Mouse (Mus musculus) adrenal gland, postnatal 14 days (tissue): ENCODE measurements at regions not wholly inside any gene's neighbourhood (a gene's known extent, or its start where the extent isn't known, plus 50 kb on each side); places are given as distances from the start of the nearest gene placed in this dataset.

Experiments
- DNase-seq: peaks from one replicate; pipeline ENCODE4 v3.0.0; 2021; ENCODE audit warnings: mixed read lengths

DNA sequence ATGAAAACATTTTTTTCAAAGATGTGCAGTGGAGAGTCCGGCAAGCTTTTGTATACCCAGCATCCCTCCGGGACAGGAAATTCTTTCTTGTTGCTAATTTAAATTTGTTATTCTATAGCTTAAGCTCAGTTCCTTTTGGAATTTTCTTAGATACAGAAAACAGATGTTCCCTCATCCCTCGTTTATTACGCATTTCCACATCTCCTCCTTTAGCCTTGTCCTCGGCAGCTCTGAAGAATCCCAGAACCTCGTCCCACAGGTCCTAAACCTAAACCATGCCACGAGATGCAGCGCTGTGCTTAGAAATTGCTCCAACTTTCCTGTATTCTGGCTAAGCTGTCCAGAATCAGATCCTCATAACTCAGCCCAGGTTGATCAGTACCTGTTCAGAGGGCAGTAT, 332.0 kb downstream of the Adgrl2 start:
- no peak for DNase-seq

DNA sequence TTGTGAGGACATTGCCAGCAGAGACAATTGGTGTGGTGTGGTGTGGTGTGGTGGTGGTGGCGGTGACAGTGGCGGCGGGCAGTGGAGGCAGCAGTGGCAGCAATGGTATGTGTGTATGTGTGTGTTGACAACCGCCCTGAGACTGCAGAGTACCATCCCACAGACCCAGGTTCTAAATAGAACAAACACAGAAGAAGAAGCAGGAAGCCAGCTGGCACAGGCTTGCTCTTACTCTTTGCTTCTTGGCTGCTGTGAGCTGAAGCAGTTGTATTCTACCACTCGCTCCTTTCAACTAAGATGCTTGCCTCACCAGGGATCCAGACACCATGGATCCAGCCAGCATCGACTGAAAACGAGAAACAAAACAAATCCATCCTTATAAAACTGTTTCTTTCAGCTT, 334.2 kb downstream of the Adgrl2 start:
- no peak for DNase-seq

DNA sequence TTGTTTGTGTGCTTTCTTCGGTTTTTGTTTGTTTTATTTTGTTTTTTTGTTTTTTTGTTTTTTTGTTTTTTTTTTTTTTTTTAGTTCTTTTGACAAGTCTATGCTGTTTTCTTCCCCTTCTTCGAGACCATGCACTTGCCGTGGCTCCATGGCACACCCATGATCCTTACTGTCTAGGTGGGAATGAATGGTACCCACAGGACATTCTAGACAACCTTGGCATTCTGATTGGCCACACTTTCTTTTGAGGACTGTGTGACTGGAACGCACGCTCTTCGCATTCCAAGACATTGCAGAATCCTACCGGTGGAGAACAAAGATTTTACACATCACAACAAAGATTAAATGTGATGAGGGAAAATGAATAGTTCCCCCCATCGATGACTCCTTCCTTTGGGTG, 340.1 kb downstream of the Adgrl2 start:
- DNase-seq, result no peak

DNA sequence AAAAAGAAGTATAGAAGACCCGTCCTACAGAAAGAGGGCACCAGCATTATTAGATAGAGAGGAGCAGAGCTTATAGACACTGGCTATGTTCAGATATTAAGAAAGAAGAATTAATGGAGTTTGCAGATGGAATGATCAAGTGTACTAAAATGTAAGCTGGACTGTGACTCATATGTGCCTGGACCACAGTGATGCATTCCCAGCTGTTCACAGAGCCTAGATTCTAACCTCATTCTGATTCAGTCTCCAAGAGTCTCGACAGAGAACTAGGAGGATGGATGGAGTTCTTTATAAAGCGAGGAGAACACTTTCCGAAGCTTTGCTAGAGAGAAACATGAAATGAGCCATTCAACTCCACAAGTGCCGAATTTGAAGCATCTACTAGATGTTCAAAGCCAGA, 345.4 kb downstream of the Adgrl2 start:
- no peak for DNase-seq

DNA sequence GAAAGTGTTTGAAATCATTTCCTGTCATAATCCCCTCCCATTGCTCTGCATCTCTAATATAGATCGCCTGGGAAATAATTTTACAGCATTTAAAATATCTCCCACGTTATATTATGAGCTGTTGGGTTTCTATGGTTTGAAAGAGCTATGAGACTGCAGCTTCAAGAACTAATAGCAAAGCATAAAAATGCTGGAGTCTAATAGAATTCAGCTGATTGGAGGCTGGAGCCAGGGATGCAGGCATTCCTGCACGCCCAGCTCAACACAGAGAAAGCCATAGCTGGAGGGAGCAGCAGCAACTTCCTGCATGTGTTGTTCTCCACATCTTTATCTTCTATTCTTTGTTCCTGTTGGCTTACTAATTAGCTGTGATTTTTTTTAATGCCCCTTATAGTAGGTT, 348.8 kb downstream of the Adgrl2 start:
- no peak for DNase-seq

DNA sequence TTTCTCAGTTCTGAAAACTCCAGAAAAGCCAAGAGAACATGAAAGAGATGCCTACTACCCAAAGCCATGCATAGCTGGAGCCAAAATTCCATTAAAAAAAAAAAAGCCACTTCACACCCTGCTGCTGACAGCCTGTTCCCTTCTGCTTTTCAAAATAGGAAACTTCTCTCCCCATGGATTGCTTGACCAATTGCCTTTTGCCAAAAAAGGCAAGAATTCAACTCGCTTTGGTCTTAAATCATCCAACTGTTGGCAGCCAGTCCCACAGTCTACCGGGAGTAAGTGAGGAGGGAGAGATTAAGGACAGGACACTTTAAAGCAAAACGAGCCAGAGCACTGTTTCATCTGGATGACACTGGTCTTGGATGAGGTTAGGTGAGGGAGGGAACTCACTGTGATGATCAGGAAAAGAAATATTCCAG, 349.7 kb downstream of the Adgrl2 start:
- DNase-seq, result peak; percentile 65

DNA sequence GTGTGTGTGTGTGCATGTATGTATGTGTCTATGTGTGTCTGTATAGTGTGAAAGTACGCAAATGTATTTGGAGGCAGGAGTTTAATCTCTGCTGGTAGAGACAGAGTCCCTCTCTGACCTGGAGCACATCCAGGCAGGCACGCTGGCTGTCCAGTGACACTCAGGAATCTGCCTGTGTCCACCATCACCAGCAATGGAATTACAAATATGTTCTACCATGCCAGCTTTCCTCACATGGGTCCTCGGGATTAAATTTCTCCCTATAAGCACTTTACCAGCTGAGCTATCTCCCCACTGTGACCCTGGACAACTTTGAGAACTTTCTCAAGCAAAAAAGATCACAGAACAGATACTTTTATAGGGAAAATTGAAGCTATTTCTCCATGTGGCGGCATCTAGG, 355.3 kb downstream of the Adgrl2 start:
- DNase-seq, result no peak

DNA sequence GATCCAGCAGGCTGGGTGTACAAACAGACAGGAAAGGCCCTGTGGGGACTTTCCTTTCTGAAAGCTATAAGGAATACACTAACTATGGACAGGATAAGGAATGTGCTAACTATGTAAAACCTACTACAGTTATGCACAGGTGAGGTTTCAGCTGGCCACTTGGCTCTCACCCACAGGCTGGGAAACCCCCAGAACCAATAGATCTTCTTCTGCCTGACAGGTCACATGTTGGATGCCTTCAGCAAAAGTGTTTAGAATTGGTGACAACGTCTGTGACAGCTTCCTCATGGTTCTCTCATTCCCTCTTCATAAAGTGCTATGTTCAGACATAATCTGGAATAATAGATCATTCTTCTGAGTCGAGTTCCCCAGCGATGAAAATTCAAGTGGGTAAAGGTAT, 356.0 kb downstream of the Adgrl2 start:
- DNase-seq, result no peak

DNA sequence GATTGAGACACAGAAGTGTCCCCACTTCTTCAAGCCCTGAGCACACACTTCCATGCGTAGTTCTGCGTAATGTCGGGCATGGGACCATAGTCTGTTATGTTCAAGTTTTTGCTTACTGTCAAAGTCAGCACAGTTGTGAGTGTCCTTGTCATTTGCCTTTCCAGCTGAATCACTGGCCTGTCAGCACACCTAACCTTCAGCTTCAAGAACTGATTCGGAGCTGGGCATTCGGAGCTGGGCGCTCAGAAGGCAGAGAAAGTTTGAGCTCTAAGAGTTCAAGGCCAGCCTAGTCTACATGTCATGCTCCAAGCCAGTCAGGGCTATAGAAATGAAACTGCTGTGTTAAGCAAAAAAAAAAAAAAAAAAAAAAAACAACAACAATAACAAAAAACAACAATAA, 357.1 kb downstream of the Adgrl2 start:
- peak; percentile 55 for DNase-seq

DNA sequence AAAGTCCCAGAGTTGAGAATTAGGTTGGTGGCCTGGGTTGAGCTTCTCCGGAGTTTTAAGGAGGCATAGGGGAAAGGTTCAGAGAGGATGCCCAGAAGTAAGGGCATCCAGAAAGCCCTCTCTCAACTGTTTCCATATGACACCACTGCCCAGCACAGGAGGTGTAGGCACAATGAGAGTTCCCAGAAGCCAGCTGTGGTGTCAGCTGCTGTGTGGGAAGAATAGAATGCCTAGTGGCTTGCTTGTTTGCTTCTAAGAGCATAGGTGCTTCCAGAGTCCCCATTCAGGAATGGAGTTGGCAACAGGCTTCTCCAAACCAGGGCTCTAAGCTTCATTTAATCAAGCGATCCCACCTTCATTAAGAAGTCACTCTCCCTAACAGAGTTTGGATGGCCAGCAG, 357.9 kb downstream of the Adgrl2 start:
- DNase-seq, result no peak

DNA sequence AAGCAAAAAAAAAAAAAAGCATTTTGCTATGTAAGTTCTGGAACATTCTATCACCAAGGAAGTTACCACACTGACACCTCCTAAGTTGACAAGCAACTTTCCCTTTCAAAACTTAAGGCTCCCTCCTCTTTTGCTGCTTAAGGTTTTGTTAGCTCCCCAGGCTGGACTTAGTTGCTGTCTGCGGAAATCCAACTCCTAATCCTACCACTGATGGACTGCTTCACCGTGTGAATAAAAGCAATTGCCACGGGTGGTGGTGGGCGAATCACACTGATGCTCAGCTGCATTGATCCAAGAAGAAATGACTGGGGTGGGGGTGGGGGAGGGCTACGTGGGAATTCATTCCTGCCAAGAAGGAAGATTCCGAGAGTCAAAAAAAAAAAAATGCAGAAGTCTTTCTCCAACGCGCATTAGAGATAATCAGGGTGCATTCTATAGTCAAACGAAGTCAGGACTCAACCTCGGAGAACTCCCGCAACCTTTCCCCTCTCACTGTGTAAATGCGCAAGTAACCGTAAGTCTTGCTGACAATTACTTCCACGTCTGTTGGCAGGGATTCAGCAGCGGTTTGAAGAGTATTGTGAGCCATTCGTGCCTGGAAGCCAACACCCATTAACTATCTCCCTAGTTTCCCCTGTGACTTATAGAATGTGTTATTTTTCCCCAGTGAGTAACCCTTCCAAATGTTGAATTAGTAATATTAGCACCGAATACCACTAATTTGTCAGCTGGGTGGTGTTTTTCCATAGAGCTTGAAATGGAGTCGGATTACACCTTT, 358.8 kb downstream of the Adgrl2 start:
- DNase-seq, result no peak

DNA sequence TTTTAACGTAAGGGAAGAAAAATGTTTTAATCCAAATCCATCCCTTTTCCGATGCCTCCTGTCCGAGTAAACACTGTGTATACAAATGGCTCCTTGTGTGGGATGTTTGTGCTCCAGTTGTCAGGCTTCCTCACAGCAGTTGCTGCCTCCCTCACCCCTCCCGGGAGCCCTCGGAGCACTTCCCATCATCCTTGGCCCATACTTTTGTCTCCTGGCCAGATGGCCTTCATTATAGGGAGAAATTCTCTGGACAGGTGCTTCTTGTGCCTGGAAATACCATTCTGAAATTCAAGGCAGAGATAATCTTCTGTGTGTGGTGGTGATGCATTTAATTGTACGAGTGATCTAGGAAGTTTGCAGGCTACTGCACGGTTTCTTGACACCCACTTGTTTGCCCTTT, 359.5 kb downstream of the Adgrl2 start:
- no peak for DNase-seq

DNA sequence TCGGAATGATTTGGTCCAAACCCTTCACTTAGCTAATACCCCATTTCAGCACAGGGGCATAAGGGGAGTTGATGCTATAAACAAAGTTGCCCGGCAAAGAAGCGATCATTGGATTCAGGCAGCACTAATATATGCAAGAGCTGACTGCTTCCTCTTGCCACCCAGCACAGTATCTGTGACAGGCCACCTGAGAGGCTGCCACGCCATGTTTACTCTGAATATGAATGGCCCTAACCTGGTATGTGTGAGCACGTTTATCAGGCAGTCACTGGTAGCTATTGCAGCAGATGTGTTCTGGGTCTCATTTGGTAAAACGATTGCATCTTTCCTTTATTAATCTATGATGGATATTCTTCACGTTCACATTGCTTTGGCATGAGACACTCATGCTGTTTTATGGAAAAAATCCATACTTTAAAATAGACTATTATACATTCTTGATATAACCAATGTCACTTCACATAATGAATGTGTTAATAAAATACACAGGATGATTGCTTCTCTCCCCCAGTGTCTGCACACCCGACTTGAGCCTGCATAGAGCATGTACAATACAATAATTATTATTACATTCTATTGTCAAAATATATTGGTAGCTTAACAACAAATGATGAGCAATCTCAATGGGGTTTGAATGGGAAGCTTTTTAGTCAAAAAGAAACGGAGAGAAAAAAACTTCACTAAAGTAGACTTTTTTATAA, 375.2 kb downstream of the Adgrl2 start:
- DNase-seq, result no peak

DNA sequence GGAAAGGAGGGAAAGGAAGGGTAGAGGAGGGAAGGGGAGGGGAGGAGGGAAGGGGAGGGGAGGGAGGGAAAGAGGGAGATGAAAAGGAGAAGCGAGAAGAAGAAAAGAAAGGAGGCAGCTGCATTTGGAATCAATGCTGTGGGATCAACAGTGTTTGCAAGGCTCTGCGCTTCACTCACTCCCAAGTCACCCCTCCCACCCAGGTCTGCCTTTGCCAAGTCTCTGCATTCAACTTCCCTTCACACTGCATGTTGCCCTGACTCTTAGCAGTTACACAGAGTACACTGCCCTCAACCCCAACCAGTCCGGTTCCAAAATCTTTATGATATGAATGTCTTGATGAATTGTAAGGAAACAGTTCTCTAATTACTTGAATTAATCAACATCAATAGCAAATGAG, 376.9 kb downstream of the Adgrl2 start:
- DNase-seq, result no peak

DNA sequence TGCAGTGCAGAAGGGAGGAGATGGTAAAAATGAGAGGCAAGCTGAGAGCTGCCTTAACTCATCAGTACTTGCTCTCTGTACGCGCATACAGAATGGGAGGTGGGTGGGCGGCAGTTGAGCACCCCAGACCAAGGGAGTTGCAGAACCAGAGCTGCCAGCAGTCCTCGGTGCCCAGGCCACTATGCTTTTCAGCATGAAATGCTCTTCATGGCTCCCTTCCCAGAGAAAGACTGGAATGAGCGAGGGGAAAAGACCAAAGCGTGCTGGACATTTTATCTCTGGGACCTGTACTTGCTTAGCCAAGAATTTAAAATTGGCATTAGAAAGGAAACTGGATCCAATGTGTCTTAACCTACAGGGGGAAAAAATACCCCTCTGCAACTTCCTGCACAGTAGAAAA, 387.1 kb downstream of the Adgrl2 start:
- no peak for DNase-seq

DNA sequence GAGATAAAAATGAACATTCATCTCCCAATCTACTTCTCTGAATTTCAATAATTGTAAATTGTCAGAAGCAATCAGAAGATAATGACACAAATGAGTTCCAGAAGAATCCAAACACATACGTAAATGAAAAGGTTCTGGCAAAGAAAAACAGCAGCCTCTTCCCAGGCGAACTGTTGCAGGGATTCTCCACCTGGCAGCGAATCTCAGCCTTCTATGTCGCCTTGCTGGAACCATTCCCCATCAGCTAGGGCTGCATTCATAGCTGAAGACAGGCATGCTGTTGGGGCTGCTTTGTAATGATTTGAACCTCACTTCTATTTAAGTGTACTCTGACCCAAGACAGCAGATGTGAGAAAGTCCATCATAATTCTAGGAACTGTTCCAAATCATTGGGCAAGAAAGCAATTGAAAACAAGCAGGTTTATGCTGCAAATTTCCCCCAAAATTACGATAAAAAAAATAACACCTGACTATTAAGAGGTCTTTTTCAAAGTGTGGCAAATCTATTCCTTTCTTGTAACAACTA, 387.6 kb downstream of the Adgrl2 start:
- DNase-seq, result no peak

DNA sequence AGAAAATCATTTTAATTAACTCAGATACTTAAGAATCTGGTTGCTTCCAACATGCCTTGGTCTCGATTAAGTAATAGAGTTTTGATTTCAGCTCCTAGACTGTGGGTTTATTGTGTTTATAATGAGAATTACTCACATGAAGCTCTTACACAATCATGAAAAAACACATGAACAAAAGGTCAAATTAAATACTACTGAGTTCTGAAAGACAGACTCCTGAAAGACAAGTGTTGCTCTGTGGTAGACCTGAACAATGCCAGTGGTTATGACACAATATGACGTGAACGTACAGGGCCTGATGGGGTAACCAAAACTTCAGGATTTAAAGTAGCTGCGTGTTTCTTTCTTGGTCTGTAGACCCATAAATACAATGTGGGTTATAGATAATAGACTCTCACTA, 394.8 kb downstream of the Adgrl2 start:
- DNase-seq, result no peak

DNA sequence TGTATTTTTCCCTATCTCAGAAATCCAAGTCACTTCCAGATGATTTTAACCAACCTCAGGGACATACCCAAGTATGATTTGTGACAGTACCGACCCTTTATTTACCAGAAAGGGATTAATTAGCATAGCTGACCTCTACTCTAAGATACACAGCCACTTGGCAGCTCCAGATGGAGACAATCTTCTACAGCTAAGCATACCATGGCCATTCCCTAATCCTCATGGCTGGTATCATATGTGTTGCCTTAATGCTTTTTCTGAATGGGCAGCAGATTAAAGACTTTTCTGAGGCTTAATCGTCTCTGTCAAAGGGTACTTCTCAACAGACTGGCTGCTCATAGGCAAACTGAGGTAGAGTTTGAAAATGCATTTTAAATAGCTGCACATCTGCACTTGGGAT, 400.8 kb downstream of the Adgrl2 start:
- DNase-seq, result no peak

DNA sequence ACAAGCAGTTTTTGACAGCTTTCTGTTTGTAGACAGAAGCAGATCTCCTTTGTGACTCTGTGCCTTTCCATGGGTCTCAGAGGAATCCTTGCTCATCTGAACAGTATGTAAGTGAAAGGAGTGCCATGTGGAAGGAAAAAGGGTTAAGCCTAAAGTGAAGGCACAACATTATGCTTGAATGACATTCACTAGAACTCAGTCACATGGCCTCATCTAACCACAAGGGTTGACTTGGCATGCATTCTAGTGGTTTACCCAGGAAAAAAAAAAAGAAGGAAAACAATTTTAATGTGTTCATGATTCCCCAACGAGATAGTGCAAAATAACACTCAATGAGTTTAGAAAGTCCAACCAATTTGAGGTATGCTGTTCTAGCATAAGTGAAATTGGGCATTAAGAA, 414.6 kb downstream of the Adgrl2 start:
- no peak for DNase-seq

DNA sequence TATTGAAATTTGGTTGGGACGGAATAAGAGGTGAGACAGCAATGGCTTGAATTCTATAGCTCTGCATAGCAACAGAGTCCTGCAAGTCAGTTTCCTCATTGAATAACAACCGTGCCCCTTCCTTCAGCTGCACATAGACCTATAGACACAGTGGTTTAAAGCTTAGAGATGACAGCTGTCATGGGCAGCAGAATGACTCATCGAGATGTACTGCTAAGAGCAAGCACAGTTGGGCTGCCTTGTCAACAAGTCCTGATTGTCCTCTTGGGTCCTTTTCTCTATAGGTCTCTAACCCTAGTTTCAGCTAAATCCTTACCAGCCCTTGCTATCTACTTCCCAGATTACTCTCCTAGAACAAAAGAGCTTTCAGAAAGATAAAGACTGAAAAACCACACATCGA, 417.9 kb downstream of the Adgrl2 start:
- no peak for DNase-seq

DNA sequence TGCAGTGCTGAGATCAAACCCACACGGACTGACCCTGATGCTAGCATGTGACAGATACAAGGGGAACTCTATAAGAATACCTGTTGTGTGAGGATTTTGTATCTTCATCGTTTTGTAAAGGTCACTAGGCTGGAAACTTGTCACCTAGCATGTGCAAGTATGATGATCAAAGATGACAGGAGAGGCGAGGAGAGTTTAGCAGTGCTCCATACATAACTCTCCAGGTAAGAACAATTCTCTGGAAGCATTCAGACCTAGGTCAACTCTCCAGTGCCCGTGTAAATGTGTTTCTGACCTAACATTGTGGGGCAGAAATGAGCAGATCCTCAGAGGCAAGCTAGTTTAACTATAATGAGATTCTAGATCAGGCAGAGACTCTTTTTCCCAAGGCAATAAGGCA, 425.6 kb downstream of the Adgrl2 start:
- no peak for DNase-seq

DNA sequence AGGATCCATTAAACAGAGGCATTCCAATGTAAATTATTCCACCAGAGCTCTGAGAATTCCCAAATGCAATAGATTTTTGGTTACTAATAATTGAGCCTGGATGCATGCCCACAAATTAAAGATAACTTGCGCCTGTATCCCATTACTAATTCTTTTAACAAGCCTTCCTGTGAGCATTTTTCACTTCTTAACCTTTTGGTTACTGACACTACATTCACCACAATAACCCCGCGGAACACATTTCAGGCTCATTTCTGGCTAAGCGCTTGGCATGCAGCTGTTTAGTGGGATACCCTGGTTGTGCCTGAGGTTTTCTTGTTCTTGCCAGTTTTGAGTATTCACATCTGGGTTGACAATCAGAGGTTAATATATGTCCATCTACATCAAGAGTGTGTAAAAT, 429.1 kb downstream of the Adgrl2 start:
- no peak for DNase-seq

DNA sequence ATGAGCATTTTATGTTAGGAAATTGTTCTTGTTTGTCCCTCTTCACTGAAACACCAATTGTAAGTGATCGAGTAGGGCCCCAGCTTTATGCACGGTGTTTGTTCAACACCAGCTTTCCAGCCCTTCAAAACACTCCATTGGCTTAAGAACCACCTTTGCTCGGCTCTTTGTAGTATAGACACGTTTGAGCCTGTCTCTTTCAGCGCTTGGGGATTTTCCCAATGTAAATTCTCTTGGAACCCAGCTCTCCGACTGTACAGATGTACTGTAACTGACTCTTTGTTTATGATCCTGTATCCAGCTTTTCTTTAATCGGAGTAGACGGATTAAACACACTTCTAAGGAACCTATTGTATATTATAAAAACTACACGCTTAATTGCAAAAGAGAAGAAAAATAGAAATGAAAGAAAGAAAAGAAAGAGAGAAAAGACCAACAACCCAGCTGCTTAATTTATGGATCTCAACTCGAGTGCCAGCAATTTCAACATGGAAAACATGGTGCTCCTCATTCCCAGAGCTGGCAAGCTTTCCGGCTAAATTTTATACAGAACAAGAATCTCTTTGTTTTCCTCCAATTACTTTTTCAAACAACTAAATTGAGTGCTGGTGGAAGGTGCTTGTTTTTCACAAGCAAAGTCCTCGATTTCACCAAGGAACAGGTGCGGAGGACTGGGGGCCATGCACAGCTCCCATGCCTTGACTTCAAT, 430.4 kb downstream of the Adgrl2 start:
- DNase-seq, result no peak
